8 mouse cellular contexts compared by ENCODE assay signal in the genomic region with DNA sequence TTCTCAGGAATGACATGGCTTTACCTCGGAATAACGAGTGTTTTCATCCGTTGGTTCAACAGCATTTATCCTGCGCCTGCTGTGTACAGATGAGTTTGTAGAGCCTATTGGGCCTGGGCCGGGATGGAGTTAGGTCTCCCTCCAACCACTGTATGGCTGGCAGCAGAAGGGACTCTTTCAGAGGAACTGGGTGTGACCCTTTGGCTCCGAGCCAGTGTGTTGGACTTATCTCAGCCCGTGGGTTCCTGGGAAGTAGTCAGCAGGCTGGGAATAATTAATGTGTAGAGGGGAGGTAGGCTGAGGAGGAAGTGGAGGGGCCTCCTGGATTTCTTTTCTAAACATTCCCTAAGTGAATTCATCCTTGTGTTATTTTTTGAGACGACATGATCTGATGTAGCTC.
A peak's percentile ranks its signal among the peaks of the same experiment; 100 is the strongest.
DNase-seq lines count a peak whose midpoint lies in the region; ATAC-seq and TF ChIP-seq lines count a peak whose summit lies in the region.
"Had no signal": no experiment of that assay in that cellular context is flagged by ENCODE, and none has a peak within 500 bp of the region (broad histone marks: within the 10 kb centered on the region; RNA-seq: fewer than 3 reads in every experiment).

No protein-coding gene starts in this region.

- H3K27me3 ChIP-seq in stomach, postnatal 0 days (ENCODE audit: control insufficient read depth, insufficient read depth, low read length): no peaks in the 10 kb centered on the region
- H3K27me3 ChIP-seq: neural tube, embryonic 12.5 days had no signal

- no peak overlapping the region for H3K27ac ChIP-seq in stomach, postnatal 0 days (replicated peaks)
- H3K27ac ChIP-seq: neural tube, embryonic 12.5 days had no signal

- ATAC-seq in stomach, postnatal 0 days (ENCODE audit: low FRiP score, low TSS enrichment): peak; percentile 81
- no peak for ATAC-seq in granulocyte monocyte progenitor cell, adult 5-6 weeks (replicated peaks; ENCODE audit: poor library complexity, severe bottlenecking)

- H3K4me2 ChIP-seq in stomach, postnatal 0 days (replicated peaks; ENCODE audit: low read depth): no peak overlapping the region
- H3K4me2 ChIP-seq: neural tube, embryonic 12.5 days had no signal

- TF ChIP-seq EP300 in stomach, postnatal 0 days (optimal IDR thresholded peaks at IDR 0.05): no peak

- DNase-seq in testis, postnatal 10 days (ENCODE audit: low spot score): peak; percentile 72
- no peak for DNase-seq in testis, postnatal 14 days (ENCODE audit: low spot score)
- DNase-seq in heart, adult 8-10 months (ENCODE audit: low spot score): peak; percentile 37
- DNase-seq in kidney, adult 9 months: peak; percentile 32
- DNase-seq in stomach, postnatal 0 days (ENCODE audit: low spot score): peak; percentile 89
- DNase-seq in layer of hippocampus, postnatal 25 days (ENCODE audit: extremely low spot score in 1 of 2, low spot score in 1 of 2): no peak

- H3K36me3 ChIP-seq in stomach, postnatal 0 days (ENCODE audit: control insufficient read depth, insufficient read depth, low read length): no peaks in the 10 kb centered on the region
- H3K36me3 ChIP-seq: neural tube, embryonic 12.5 days had no signal

- H3K9ac ChIP-seq in stomach, postnatal 0 days (ENCODE audit: low read length): no peak overlapping the region
- H3K9ac ChIP-seq: neural tube, embryonic 12.5 days had no signal

- TF ChIP-seq CTCF in stomach, postnatal 0 days (IDR thresholded peaks at IDR 0.05; ENCODE audit: low read depth): no peak

- no peak overlapping the region for H3K4me3 ChIP-seq in stomach, postnatal 0 days (ENCODE audit: low read depth, low read length)
- H3K4me3 ChIP-seq: neural tube, embryonic 12.5 days had no signal

- 0 out of 2 replicates have a peak, but pooled peaks cover 6% of the 10 kb centered on the region for H3K4me1 ChIP-seq in stomach, postnatal 0 days (replicated peaks; ENCODE audit: control insufficient read depth, insufficient read depth)

- no peaks in the 10 kb centered on the region for H3K9me3 ChIP-seq in stomach, postnatal 0 days (ENCODE audit: control insufficient read depth, low read length)
- H3K9me3 ChIP-seq: neural tube, embryonic 12.5 days had no signal

- WGBS in stomach, postnatal 0 days: 29% methylated on average over 8 of the region's 8 CpGs

Comparison
In these comparisons a context has a peak if more than half of its experiments do, and no peak if none do; other contexts are left out.
1. DNase-seq: peak in testis, postnatal 10 days (single experiment), heart, adult 8-10 months (single experiment), kidney, adult 9 months (single experiment) and stomach, postnatal 0 days (single experiment); none in testis, postnatal 14 days (single experiment) and layer of hippocampus, postnatal 25 days (0 of 2).